In the genomic region with DNA sequence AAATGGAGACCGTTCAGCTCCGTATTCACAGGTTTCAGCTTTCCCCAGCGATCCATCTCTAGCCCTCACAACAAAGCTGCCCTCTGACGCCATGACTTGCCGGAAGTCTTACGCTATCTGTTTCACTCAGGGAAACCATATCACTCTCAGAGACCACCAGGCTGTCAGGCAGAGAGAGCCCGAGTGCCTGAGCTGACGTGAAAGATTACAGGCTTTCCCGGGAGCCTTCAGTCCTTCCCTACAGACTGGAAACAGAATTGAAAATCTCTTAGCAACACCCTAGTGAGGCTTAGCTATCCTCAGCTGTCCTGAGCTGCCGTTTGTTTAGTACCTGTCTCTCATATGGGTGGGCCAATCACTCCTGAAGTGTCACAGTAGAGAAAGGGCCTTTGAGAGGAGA, we compare ENCODE assay signal across 23 mouse cellular contexts. TPM values are rescaled to one million over a fixed set of nuclear protein-coding genes. Genes with fewer than 3 reads are reported as not detected.
DNase-seq lines count a peak whose midpoint lies in the region; ATAC-seq lines count a peak whose summit lies in the region.
"Had no signal": no experiment of that assay in that cellular context is flagged by ENCODE, and none has a peak within 500 bp of the region (broad histone marks: within the 10 kb centered on the region; RNA-seq: fewer than 3 reads in every experiment).

No protein-coding gene starts in this region.

- 19% methylated on average over 10 of the region's 10 CpGs for WGBS in heart, embryonic 10.5 days

- H3K4me3 ChIP-seq in heart, embryonic 10.5 days = no peak overlapping the region
- H3K4me3 ChIP-seq: myocyte had no signal

- no peaks in the 10 kb centered on the region for H3K36me3 ChIP-seq in heart, embryonic 10.5 days

- peaks cover 21% of the 10 kb centered on the region for H3K4me1 ChIP-seq in heart, embryonic 10.5 days

- peak overlapping the region; percentile 42; the same call in 1 of the 2 replicates for H3K27ac ChIP-seq in heart, embryonic 10.5 days

- H3K9me3 ChIP-seq in heart, embryonic 10.5 days = no peaks in the 10 kb centered on the region

- peak; percentile 77 for DNase-seq in heart, embryonic 10.5 days (ENCODE audit: low spot score)
- no peak for DNase-seq in heart, adult 18-20 months
- peak; percentile 8 to 52 for DNase-seq in spleen, postnatal 4 days (ENCODE audit: low spot score in 2 of 2)
- no peak for DNase-seq in spleen, adult 12 weeks (ENCODE audit: low spot score)
- no peak for DNase-seq in layer of hippocampus, adult 9-10 months (ENCODE audit: low spot score)
- DNase-seq in adipocyte (ENCODE audit: low spot score) = no peak
- DNase-seq: adrenal gland, postnatal 25 days; cerebellum, postnatal 25 days; gastrocnemius, postnatal 14 days; kidney, postnatal 14 days; lung, postnatal 4 days; right cerebral cortex, postnatal 25 days had no signal

- ATAC-seq in megakaryocyte-erythroid progenitor cell, adult 5-6 weeks (replicated peaks; ENCODE audit: low FRiP score, low TSS enrichment, poor library complexity, severe bottlenecking) = peak; percentile 37; the same call in 1 of the 2 replicates
- ATAC-seq: forebrain, embryonic 16.5 days; intestine, embryonic 16.5 days had no signal

- H3K27me3 ChIP-seq in heart, embryonic 10.5 days (ENCODE audit: insufficient read depth, poor library complexity, severe bottlenecking) = no peaks in the 10 kb centered on the region

RNA-seq across cellular contexts. Expression of a gene that starts 54.6 kb away (rescaled TPM):
- polyA plus RNA-seq in heart, embryonic 10.5 days (2016; fragmentation: Nextera tagmentation; extraction: Ambion mirVana) = not detected in 2 replicates
- total RNA-seq in heart, adult 18-20 months (2021) = not detected
- not detected in 2 replicates for total RNA-seq in megakaryocyte-erythroid progenitor cell, adult 5-6 weeks (2014; fragmentation: Nextera tagmentation)
- not detected in 2 replicates for total RNA-seq in megakaryocyte-erythroid progenitor cell, adult 5-6 weeks (2017)
- total RNA-seq: adrenal gland, postnatal 25 days; ES-E14; gastrocnemius, postnatal 14 days; hematopoietic stem cell, adult 5-6 weeks; layer of hippocampus, postnatal 14 days; left cerebral cortex, postnatal 36 days had no signal
- polyA plus RNA-seq: C2C12; forebrain, embryonic 16.5 days; intestine, embryonic 16.5 days; liver, embryonic 16.5 days; myocyte; thymus, postnatal 0 days had no signal

Comparison
In these comparisons a context has a peak if more than half of its experiments do, and no peak if none do; other contexts are left out.
1. DNase-seq: peak in heart, embryonic 10.5 days (single experiment) and spleen, postnatal 4 days (2 of 2); none in heart, adult 18-20 months (0 of 2), spleen, adult 12 weeks (single experiment), layer of hippocampus, adult 9-10 months (single experiment) and adipocyte (single experiment).